Mouse (Mus musculus) MEL (cell line): ENCODE results near the gene Cd99l2. TPM values are rescaled to one million over a fixed set of nuclear protein-coding genes. Genes with fewer than 3 reads are reported as not detected.

Source experiments
- DNase-seq: peaks from one replicate; pipeline ENCODE4 v3.0.0; 2011; ENCODE audit warnings: low read depth, low spot score
- H3K27ac ChIP-seq: 2 replicates; pipeline ENCODE4 v1.5.1; 2012; ENCODE audit warnings: low read depth, mild to moderate bottlenecking, control low read depth, low read length, moderate library complexity; ENCODE audit not compliant: control insufficient read depth
- H3K27me3 ChIP-seq, 2 experiments: fragments of 150-350 bp in 1 of 2; sonication (generic) in 1 of 2; 2 replicates each; pipeline ENCODE4 v1.6.1; 2012; ENCODE audit warnings: low read length in 2 of 2, mild to moderate bottlenecking in 2 of 2, improper control_type of control experiment in 1 of 2, moderate library complexity in 1 of 2; ENCODE audit not compliant: insufficient read depth in 2 of 2, control insufficient read depth in 1 of 2
- H3K36me3 ChIP-seq, 2 experiments: 2 replicates each; pipeline ENCODE4 v1.6.1; 2012 to 2014; ENCODE audit warnings: low read length in 2 of 2, improper control_type of control experiment in 1 of 2, inconsistent platforms in 1 of 2, mild to moderate bottlenecking in 1 of 2; ENCODE audit not compliant: insufficient read depth in 2 of 2, control insufficient read depth in 1 of 2
- H3K4me1 ChIP-seq, 2 experiments: fragments of 150-350 bp in 1 of 2; sonication (generic) in 1 of 2; 2 replicates each; pipeline ENCODE4 v1.6.1; 2012; ENCODE audit warnings: low read length in 2 of 2, improper control_type of control experiment in 1 of 2, mild to moderate bottlenecking in 1 of 2; ENCODE audit not compliant: insufficient read depth in 2 of 2, control insufficient read depth in 1 of 2
- H3K4me3 ChIP-seq, 2 experiments: fragments of 150-350 bp in 1 of 2; sonication (generic) in 1 of 2; 2 replicates each; pipeline ENCODE4 v1.5.1; 2012; ENCODE audit warnings: low read depth in 2 of 2, low read length in 2 of 2, mild to moderate bottlenecking in 2 of 2, moderate library complexity in 2 of 2, control low read depth in 1 of 2, improper control_type of control experiment in 1 of 2; ENCODE audit not compliant: control insufficient read depth in 1 of 2, insufficient read depth in 1 of 2
- H3K79me2 ChIP-seq: 2 replicates; pipeline ENCODE4 v1.6.1; 2012; ENCODE audit warnings: mild to moderate bottlenecking, low read length, moderate library complexity; ENCODE audit not compliant: control insufficient read depth, poor library complexity, insufficient read depth
- H3K9ac ChIP-seq: 2 replicates; pipeline ENCODE4 v1.6.1; 2012; ENCODE audit warnings: low read depth, mild to moderate bottlenecking, control low read depth, low read length, moderate library complexity; ENCODE audit not compliant: control insufficient read depth, poor library complexity, severe bottlenecking
- H3K9me3 ChIP-seq: fragments of 150-350 bp; sonication (generic); replicated peaks from 2 replicates; pipeline ENCODE4 v1.6.1; 2012; ENCODE audit warnings: mild to moderate bottlenecking, low read length, improper control_type of control experiment, moderate library complexity; ENCODE audit not compliant: insufficient read depth
- BHLHE40 ChIP-seq: IDR thresholded peaks from 2 replicates; pipeline ENCODE4 v1.6.1; 2012; ENCODE audit warnings: low read depth, mild to moderate bottlenecking, inconsistent platforms, low read length, improper control_type of control experiment, borderline replicate concordance
- CHD1 ChIP-seq: IDR thresholded peaks from 2 replicates; pipeline ENCODE4 v1.6.1; 2012; ENCODE audit warnings: low read depth, mild to moderate bottlenecking, inconsistent platforms, low read length, improper control_type of control experiment
- CTCF ChIP-seq, 3 experiments: IDR thresholded peaks in 2 of 3; conservative IDR thresholded peaks in 1 of 3; 2 replicates each; pipeline ENCODE4 v1.5.1; 2011 to 2012; ENCODE audit warnings: low read length in 3 of 3, low read depth in 2 of 3, mild to moderate bottlenecking in 2 of 3, improper control_type of control experiment in 1 of 3, inconsistent platforms in 1 of 3, mixed read lengths in 1 of 3, moderate library complexity in 1 of 3; ENCODE audit not compliant: control insufficient read depth in 1 of 3, insufficient read depth in 1 of 3, poor library complexity in 1 of 3, severe bottlenecking in 1 of 3
- E2F4 ChIP-seq: IDR thresholded peaks from 2 replicates; pipeline ENCODE4 v1.6.1; 2011; ENCODE audit warnings: low read depth, low read length, improper control_type of control experiment, borderline replicate concordance
- EP300 ChIP-seq, 2 experiments: IDR thresholded peaks; 2 replicates each; pipeline ENCODE4 v1.6.1; 2011; ENCODE audit warnings: improper control_type of control experiment in 2 of 2, low read length in 2 of 2, low read depth in 1 of 2, mild to moderate bottlenecking in 1 of 2
- ETS1 ChIP-seq: IDR thresholded peaks from 2 replicates; pipeline ENCODE4 v1.6.1; 2012; ENCODE audit warnings: low read depth, mild to moderate bottlenecking, inconsistent platforms, low read length, improper control_type of control experiment, moderate library complexity
- GABPA ChIP-seq: IDR thresholded peaks from 2 replicates; pipeline ENCODE4 v1.6.1; 2012; ENCODE audit warnings: low read depth, mild to moderate bottlenecking, inconsistent platforms, low read length, improper control_type of control experiment, moderate library complexity
- MXI1 ChIP-seq: IDR thresholded peaks from 2 replicates; pipeline ENCODE4 v1.6.1; 2011; ENCODE audit warnings: mild to moderate bottlenecking, low read depth, low read length, improper control_type of control experiment
- MYB ChIP-seq: IDR thresholded peaks from 2 replicates; pipeline ENCODE4 v1.6.1; 2011; ENCODE audit warnings: mild to moderate bottlenecking, low read depth, low read length, improper control_type of control experiment
- NELFE ChIP-seq: IDR thresholded peaks from 2 replicates; pipeline ENCODE4 v1.6.1; 2011; ENCODE audit warnings: low read depth, low read length, improper control_type of control experiment
- POLR2AphosphoS2 ChIP-seq: IDR thresholded peaks from 2 replicates; pipeline ENCODE4 v1.6.1; 2011; ENCODE audit warnings: low read length, improper control_type of control experiment
- POLR2AphosphoS5 ChIP-seq: IDR thresholded peaks from 2 replicates; pipeline ENCODE4 v1.6.1; 2012; ENCODE audit warnings: low read depth, borderline replicate concordance, mild to moderate bottlenecking, inconsistent platforms, low read length, moderate library complexity, mixed read lengths
- RAD21 ChIP-seq: IDR thresholded peaks from 2 replicates; pipeline ENCODE4 v1.6.1; 2011; ENCODE audit warnings: mild to moderate bottlenecking, low read depth, low read length, improper control_type of control experiment
- RCOR1 ChIP-seq: IDR thresholded peaks from 2 replicates; pipeline ENCODE4 v1.6.1; 2012; ENCODE audit warnings: low read depth, mild to moderate bottlenecking, inconsistent platforms, low read length, improper control_type of control experiment
- SIN3A ChIP-seq: IDR thresholded peaks from 2 replicates; pipeline ENCODE4 v1.6.1; 2012; ENCODE audit warnings: low read length, improper control_type of control experiment, inconsistent platforms
- TCF12 ChIP-seq: IDR thresholded peaks from 2 replicates; pipeline ENCODE4 v1.6.1; 2014; ENCODE audit warnings: low read depth, mild to moderate bottlenecking, inconsistent platforms, low read length, improper control_type of control experiment, moderate library complexity
- UBTF ChIP-seq: IDR thresholded peaks from 2 replicates; pipeline ENCODE4 v1.6.1; 2012; ENCODE audit warnings: low read depth, mild to moderate bottlenecking, inconsistent platforms, low read length, improper control_type of control experiment, moderate library complexity, borderline replicate concordance; ENCODE audit not compliant: insufficient read depth
- USF1 ChIP-seq: IDR thresholded peaks from 2 replicates; pipeline ENCODE4 v1.6.1; 2014; ENCODE audit warnings: low read depth, mild to moderate bottlenecking, inconsistent platforms, low read length, improper control_type of control experiment, moderate library complexity
- ZC3H11A ChIP-seq: IDR thresholded peaks from 2 replicates; pipeline ENCODE4 v1.6.1; 2012; ENCODE audit warnings: low read depth, mild to moderate bottlenecking, inconsistent platforms, low read length, improper control_type of control experiment
- ZNF384 ChIP-seq: IDR thresholded peaks from 2 replicates; pipeline ENCODE4 v1.6.1; 2012; ENCODE audit warnings: low read depth, mild to moderate bottlenecking, inconsistent platforms, low read length, improper control_type of control experiment
- polyA plus RNA-seq, 2 experiments: library from polyadenylated mRNA; stranded (reverse) in 1 of 2; unstranded in 1 of 2; fragments of >175 nt in 1 of 2; fragments of >200 nt in 1 of 2; gene quantifications; 2 replicates each; pipeline versions ENCODE4 v1.2.1 to v1.2.4; 2012; ENCODE audit warnings: low replicate concordance in 2 of 2, low read depth in 1 of 2; ENCODE audit not compliant: insufficient read length in 2 of 2, insufficient read depth in 1 of 2, missing spikeins in 1 of 2
- total RNA-seq: library from RNA; depleted of rRNA; stranded (reverse); fragments of 300-350 nt; gene quantifications from 2 replicates; pipeline ENCODE4 v1.2.3, GENCODE M21; 2012

Cd99l2 gene
- total and polyA plus RNA-seq, 3 experiments: 7.9 to 12.0 TPM; not detected in 1

GRCm38 (mm10) chrX:71474296-71474956 lies 18.2 kb downstream of the Cd99l2 start (continued):
- TF ChIP-seq SIN3A: 0 out of 2 replicates have a peak, but pooled peaks have one; percentile 41
- TF ChIP-seq BHLHE40: 0 out of 2 replicates have a peak, but pooled peaks have one; percentile 36
- TF ChIP-seq MXI1: peak; percentile 44; the same call in 1 of the 2 replicates
- TF ChIP-seq ETS1: peak; percentile 55; the same call in 1 of the 2 replicates
- TF ChIP-seq ZNF384: no peak

GRCm38 (mm10) chrX:71468639-71469295 lies 23.9 kb downstream of the Cd99l2 start:
- H3K4me3 ChIP-seq: no peak overlapping the region
- peak; percentile 65 for DNase-seq
- no peak overlapping the region for H3K27ac ChIP-seq
- H3K9ac ChIP-seq: no peak overlapping the region
- TF ChIP-seq ZC3H11A (no peak), EP300 (IDR thresholded peaks at IDR 0.05; ENCODE audit: low read depth in 1 of 2, low read length in 2 of 2) (0 out of 4 replicates have a peak, but pooled peaks of 1 of the 2 experiments have one; percentile 7), CHD1 (no peak), GABPA (peak; percentile 49; the same call in 1 of the 2 replicates), TCF12 (no peak), ETS1 (0 out of 2 replicates have a peak, but pooled peaks have one; percentile 30), MXI1 (0 out of 2 replicates have a peak, but pooled peaks have one; percentile 28), RAD21 (no peak), POLR2AphosphoS2 (no peak)
- TF ChIP-seq, all 39 proteins: peak for 4
- peaks cover 0 to 8% of the 10 kb centered on the region in 2 experiments; a peak in 2 of 4 replicates for H3K36me3 ChIP-seq
- H3K9me3 ChIP-seq: no peaks in the 10 kb centered on the region
- H3K27me3 ChIP-seq: no peaks in the 10 kb centered on the region
- peaks cover 0 to 9% of the 10 kb centered on the region in 2 experiments; a peak in 2 of 4 replicates for H3K4me1 ChIP-seq
- H3K79me2 ChIP-seq: no peaks in the 10 kb centered on the region

GRCm38 (mm10) chrX:71467491-71467890 lies 25.2 kb downstream of the Cd99l2 start:
- Histone ChIP-seq H3K9me3 (no peaks in the 10 kb centered on the region), H3K79me2 (no peaks in the 10 kb centered on the region), H3K9ac (no peak overlapping the region), H3K4me1 (peaks cover 0 to 9% of the 10 kb centered on the region in 2 experiments; a peak in 2 of 4 replicates), H3K36me3 (peaks cover 0 to 6% of the 10 kb centered on the region in 2 experiments; a peak in 2 of 4 replicates), H3K4me3 (no peak overlapping the region), H3K27me3 (no peaks in the 10 kb centered on the region), H3K27ac (no peak overlapping the region)
- DNase-seq: no peak
- no peak for TF ChIP-seq POLR2AphosphoS5
- TF ChIP-seq USF1: no peak
- TF ChIP-seq ETS1: no peak
- no peak for TF ChIP-seq NELFE
- TF ChIP-seq TCF12: no peak
- TF ChIP-seq ZNF384: no peak
- no peak for TF ChIP-seq CTCF (IDR thresholded peaks at IDR 0.05 in 2 of 3, conservative IDR thresholded peaks at IDR 0.05 in 1 of 3; ENCODE audit: control insufficient read depth in 1 of 3, insufficient read depth in 1 of 3, low read depth in 2 of 3, low read length in 3 of 3, poor library complexity in 1 of 3, severe bottlenecking in 1 of 3)
- TF ChIP-seq MXI1: no peak
- no peak for TF ChIP-seq UBTF
- no peak for TF ChIP-seq E2F4
- no peak for TF ChIP-seq RCOR1
- TF ChIP-seq MYB: no peak
- no peak for TF ChIP-seq CHD1
